Mouse (Mus musculus): ENCODE results near the gene Faim2. TPM values are rescaled to one million over a fixed set of nuclear protein-coding genes. Genes with fewer than 3 reads are reported as not detected.

The Faim2 gene
- not detected in 2 replicates for polyA plus RNA-seq (2015; fragmentation: Nextera tagmentation; extraction: Ambion mirVana)

DNA sequence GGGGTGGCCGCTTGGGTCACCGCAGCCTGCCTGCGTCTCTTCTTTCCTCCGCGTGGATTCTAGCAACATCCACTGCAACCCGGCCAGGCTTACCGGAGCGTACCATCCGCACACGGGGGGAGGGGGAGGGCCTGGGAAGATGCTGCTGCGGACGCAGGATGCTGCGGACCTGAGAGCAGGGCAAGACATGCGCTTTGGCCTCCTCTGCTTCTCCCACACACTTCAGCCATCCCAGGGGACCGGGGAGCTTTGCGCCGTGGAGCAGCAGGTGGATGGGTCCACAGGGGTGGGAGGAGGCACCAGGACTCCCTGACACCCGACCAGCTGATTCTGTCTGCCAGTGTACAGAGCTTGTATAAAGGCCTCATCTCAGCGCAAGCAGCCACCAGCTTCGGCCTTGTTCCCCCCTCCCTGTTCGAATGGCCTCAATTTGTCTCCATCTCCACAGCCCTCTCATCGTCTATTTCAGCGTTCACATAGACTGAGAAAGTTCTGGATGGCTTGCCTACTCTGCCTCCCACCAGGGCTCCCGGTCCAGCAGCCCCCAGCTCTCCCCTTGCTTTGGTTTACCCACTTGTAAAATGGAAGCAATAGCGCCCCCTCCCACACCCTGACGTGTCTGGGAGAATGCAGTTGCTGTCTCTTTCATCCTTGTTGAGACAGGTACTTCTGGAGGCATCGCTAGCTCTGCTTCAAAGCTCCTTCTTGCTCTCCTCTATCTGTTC, at the start of gene Faim2:
TSS of gene Faim2 (minus strand) at position 537 of the 725 bp plus-strand sequence.

DNA sequence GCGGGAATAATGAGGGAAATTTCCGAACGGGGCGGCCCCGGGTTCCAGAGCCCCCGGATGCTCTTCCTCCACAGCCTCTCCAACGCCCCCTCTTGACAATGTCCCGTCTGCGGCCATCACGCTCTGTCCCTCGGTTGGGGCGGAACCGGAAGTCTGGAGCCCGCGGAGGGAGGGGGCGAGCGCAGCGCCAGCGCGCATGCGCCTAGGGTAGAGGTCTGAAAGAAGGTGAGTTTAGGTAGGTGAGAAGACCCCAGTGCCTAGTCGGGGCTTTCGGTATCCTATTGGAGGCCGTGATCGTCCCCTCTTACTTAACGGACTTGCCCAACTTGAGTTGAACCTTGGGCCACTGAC, 53.4 kb downstream of the Faim2 start, which contains the start of gene Bcdin3d:
TSS of gene Bcdin3d (minus strand) at position 155 of the 351 bp plus-strand sequence.

DNA sequence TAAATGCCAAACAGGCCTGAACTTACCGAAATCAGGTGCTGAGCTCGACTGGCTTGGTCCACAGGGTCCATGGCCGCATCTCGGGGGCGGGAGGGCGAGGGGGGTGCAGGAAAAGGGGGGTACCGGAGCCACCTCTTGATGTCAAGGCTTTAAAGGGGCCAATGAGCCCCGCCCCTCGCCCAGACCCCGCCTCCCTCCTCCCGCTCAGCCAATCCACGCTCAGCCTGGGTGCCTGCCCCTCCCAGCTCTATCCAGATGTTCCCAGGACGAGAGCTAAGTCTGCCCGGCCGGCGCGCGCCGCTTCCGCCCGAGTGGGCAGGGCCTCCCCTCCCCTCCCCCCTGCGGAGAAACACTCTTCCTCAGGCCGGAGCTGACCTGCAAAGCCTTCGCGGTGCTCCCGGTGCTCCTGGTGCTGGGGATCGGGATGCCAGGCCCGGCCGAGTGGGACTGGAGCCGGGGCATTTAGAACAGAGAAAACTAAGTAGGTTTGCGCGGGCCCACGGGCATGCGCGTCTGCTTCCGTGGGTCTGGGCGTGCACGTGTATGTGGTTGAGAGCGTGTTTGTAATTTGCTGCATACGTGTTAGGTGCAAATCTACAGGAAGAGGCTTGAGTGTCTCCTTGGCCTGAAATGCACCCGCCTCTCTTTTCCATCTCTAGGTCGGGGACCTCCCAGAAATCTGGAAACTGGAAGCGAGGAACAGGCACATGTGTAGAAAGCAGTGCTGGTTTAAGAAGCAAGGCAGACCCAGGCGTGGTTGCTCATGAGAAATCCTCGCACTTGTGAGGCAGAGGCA, 70.2 kb downstream of the Faim2 start, which contains the start of gene Nckap5l:
TSS of gene Nckap5l (minus strand) at position 143 of the 796 bp plus-strand sequence.

Other genes starting within 250 kb of the Faim2 start
- 19.6 and 23.4 TPM in 2 replicates for gene Prpf40b, start 233.1 kb downstream of the Faim2 start, polyA plus RNA-seq (2015; fragmentation: Nextera tagmentation; extraction: Ambion mirVana)
- 0.09 and 0.10 TPM in 2 replicates for gene Fam186b, start 232.3 kb downstream of the Faim2 start, polyA plus RNA-seq (2015; fragmentation: Nextera tagmentation; extraction: Ambion mirVana)
- 9.2 and 11.1 TPM in 2 replicates for gene Fmnl3, start 157.7 kb downstream of the Faim2 start, polyA plus RNA-seq (2015; fragmentation: Nextera tagmentation; extraction: Ambion mirVana)
- gene Tmbim6, start 135.3 kb downstream of the Faim2 start, polyA plus RNA-seq (2015; fragmentation: Nextera tagmentation; extraction: Ambion mirVana) = 172 and 228 TPM in 2 replicates
- gene Nckap5l, start 70.4 kb downstream of the Faim2 start, polyA plus RNA-seq (2015; fragmentation: Nextera tagmentation; extraction: Ambion mirVana) = 6.8 and 7.2 TPM in 2 replicates
- 11.0 and 11.6 TPM in 2 replicates for gene Bcdin3d, start 53.4 kb downstream of the Faim2 start, polyA plus RNA-seq (2015; fragmentation: Nextera tagmentation; extraction: Ambion mirVana)
- 0.19 TPM in 1 of 2 replicates, not detected in the other for gene Aqp2, start 50.9 kb upstream of the Faim2 start, polyA plus RNA-seq (2015; fragmentation: Nextera tagmentation; extraction: Ambion mirVana)
- 0.22 TPM in 1 of 2 replicates, not detected in the other for gene Aqp5, start 62.6 kb upstream of the Faim2 start, polyA plus RNA-seq (2015; fragmentation: Nextera tagmentation; extraction: Ambion mirVana)
- gene Aqp6, start 73.2 kb upstream of the Faim2 start, polyA plus RNA-seq (2015; fragmentation: Nextera tagmentation; extraction: Ambion mirVana) = not detected in 2 replicates
- 24.8 and 27.4 TPM in 2 replicates for gene Racgap1, start 123.5 kb upstream of the Faim2 start, polyA plus RNA-seq (2015; fragmentation: Nextera tagmentation; extraction: Ambion mirVana)
- 0.63 and 0.87 TPM in 2 replicates for gene Asic1, start 142.2 kb upstream of the Faim2 start, polyA plus RNA-seq (2015; fragmentation: Nextera tagmentation; extraction: Ambion mirVana)
- 8.8 and 10.3 TPM in 2 replicates for gene Smarcd1, start 174.0 kb upstream of the Faim2 start, polyA plus RNA-seq (2015; fragmentation: Nextera tagmentation; extraction: Ambion mirVana)
- not detected in 2 replicates for gene Gm17349, start 177.3 kb upstream of the Faim2 start, polyA plus RNA-seq (2015; fragmentation: Nextera tagmentation; extraction: Ambion mirVana)
- 134 and 236 TPM in 2 replicates for gene Gpd1, start 189.3 kb upstream of the Faim2 start, polyA plus RNA-seq (2015; fragmentation: Nextera tagmentation; extraction: Ambion mirVana)
- gene Cox14, start 197.5 kb upstream of the Faim2 start, polyA plus RNA-seq (2015; fragmentation: Nextera tagmentation; extraction: Ambion mirVana) = 330 and 351 TPM in 2 replicates
- 27.7 and 33.8 TPM in 2 replicates for gene Cers5, start 244.7 kb upstream of the Faim2 start, polyA plus RNA-seq (2015; fragmentation: Nextera tagmentation; extraction: Ambion mirVana)